Mouse (Mus musculus) hindbrain, embryonic 16.5 days (tissue): ENCODE results near the gene Tsc22d2. TPM values are rescaled to one million over a fixed set of nuclear protein-coding genes. Genes with fewer than 3 reads are reported as not detected.
A peak's percentile ranks its signal among the peaks of the same experiment; 100 is the strongest.

Experiments
- ATAC-seq: fragments of 200-750 bp; cut with Nextera tagmentation; 2 replicates; pipeline ENCODE4 v1.8.0; 2017; ENCODE audit warnings: moderate TSS enrichment, moderate library complexity
- H3K27ac ChIP-seq: fragments of 300-500 bp; sonication (generic); 2 replicates; pipeline ENCODE4 v1.5.1; 2014; ENCODE audit warnings: low read depth, mild to moderate bottlenecking, control low read depth, low read length, moderate library complexity
- H3K27me3 ChIP-seq: fragments of 300-500 bp; sonication (generic); replicated peaks from 2 replicates; pipeline ENCODE4 v1.6.1; 2014; ENCODE audit warnings: low read length; ENCODE audit not compliant: control insufficient read depth, insufficient read depth
- H3K36me3 ChIP-seq: fragments of 300-500 bp; sonication (generic); 2 replicates; pipeline ENCODE4 v1.6.1; 2014; ENCODE audit warnings: mild to moderate bottlenecking, low read length, moderate library complexity, mixed read lengths; ENCODE audit not compliant: control insufficient read depth, insufficient read depth
- H3K4me1 ChIP-seq: fragments of 300-500 bp; sonication (generic); 2 replicates; pipeline ENCODE4 v1.6.1; 2014; ENCODE audit warnings: low read depth, low read length; ENCODE audit not compliant: control insufficient read depth, insufficient read depth
- H3K4me2 ChIP-seq: fragments of 300-500 bp; sonication (generic); 2 replicates; pipeline ENCODE4 v1.6.1; 2014; ENCODE audit warnings: mild to moderate bottlenecking, low read length, control low read depth, moderate library complexity
- H3K4me3 ChIP-seq: fragments of 300-500 bp; sonication (generic); 2 replicates; pipeline ENCODE4 v1.5.1; 2014; ENCODE audit warnings: mild to moderate bottlenecking, low read length, control low read depth, moderate library complexity
- H3K9ac ChIP-seq: fragments of 300-500 bp; sonication (generic); 2 replicates; pipeline ENCODE4 v1.6.1; 2014; ENCODE audit warnings: low read depth, mild to moderate bottlenecking, control low read depth, low read length, moderate library complexity
- H3K9me3 ChIP-seq: fragments of 300-500 bp; sonication (generic); 2 replicates; pipeline ENCODE4 v1.6.1; 2014; ENCODE audit warnings: mild to moderate bottlenecking, low read length, moderate library complexity; ENCODE audit not compliant: control insufficient read depth
- WGBS: fragments of 180-500 bp; shearing (Covaris S2); extraction: QIAGEN DNeasy Blood & Tissue Kit; methylation state at CpG from one replicate; pipeline ENCODE4 v1.1.7; 2014; 5-methylcytosine and 5-hydroxymethylcytosine counted together
- polyA plus RNA-seq: library from polyadenylated mRNA; unstranded; fragments of >200 nt; fragmentation: Nextera tagmentation; extraction: Ambion mirVana; gene quantifications from 2 replicates; pipeline ENCODE4 v1.2.1, GENCODE M21; 2015

The Tsc22d2 gene
- polyA plus RNA-seq, 1 experiment from 2014 or later = 5.7 TPM

DNA sequence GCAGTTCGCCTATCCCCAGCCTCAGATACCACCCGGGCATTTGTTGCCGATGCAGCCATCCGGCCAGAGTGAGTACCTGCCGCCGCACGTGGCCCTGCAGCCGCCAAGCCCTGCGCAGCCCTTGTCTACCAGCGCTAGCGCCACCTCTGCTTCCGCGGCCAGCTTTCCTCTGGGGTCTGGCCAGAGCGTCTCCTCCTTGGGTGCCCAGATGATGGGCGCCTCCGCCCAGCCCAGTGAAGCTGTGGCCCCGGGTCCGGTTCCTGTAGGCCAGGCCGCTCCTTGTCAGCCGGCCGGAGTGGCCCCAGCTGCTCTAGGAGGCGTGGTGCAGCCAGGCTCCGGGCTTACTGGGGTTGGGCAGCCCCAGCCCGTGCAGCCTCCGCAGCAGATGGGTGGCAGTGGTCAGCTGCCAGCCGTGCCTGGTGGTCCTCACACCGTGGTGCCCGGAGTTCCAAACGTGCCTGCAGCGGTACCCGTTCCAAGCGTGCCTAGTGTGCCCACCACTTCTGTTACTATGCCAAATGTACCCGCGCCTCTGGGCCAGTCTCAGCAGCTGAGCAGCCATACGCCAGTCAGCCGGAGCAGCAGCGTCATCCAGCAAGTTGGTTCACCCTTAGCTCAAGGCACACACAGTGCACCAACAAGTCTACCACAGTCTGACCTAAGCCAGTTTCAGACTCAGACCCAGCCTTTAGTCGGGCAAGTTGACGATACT is 2.4 kb downstream of the Tsc22d2 start:
- peak overlapping the region; percentile 99 for H3K27ac ChIP-seq
- WGBS = under 1% methylated on average over 37 of the region's 39 CpGs
- H3K9ac ChIP-seq = peak overlapping the region; percentile 99
- peak; percentile 47 for ATAC-seq
- no peaks in the 10 kb centered on the region for H3K36me3 ChIP-seq
- no peaks in the 10 kb centered on the region for H3K27me3 ChIP-seq
- H3K4me2 ChIP-seq = peak overlapping the region; percentile 95
- no peaks in the 10 kb centered on the region for H3K9me3 ChIP-seq
- H3K4me3 ChIP-seq = peak overlapping the region; percentile 100
- peaks cover 8% of the 10 kb centered on the region for H3K4me1 ChIP-seq

DNA sequence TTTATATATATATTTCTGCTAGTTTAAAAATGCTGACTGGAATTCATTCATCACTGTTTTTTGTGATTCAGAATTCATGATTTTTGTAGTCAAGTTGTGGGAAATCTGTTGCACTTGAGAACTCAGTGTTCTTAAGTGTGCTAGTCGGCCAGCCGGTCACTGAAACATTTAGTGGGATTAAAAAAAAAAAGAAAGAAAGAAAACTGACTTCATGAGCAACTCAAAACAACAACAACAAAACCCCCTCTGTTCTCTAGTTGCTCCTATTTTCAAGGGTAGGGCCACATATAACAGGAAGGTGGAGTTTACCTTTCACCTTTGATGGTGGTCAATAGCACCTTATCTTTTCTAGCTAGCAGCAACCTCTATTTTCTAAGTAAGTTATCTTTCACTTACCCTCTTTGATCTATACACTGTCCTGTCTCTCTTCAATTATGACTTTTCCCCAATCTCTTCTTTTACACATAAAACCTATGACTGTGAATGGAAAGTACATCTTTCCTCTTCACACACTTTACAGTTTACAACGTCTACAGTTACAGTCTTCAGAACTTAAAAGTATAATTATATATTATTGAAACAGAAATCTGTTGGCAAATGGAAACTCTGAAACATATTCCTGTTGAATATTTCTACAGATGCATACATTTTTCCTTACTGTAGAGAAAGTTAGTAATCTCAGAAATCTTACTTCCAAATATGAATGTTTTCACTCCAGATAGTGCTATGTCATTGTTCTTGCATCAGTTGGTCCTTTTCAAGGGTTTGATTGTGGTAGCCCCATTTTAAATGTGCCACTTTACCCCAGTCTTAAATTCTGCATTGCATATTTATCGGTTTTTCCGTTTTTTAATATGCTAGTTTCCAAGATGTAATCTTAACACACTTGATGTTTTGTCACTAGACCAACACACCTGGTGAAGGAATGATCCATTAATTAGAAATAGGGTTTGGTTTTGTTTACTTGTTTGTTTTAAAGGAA is 4.5 kb downstream of the Tsc22d2 start:
- Histone ChIP-seq H3K9ac (peak overlapping the region; percentile 14; the same call in 1 of the 2 replicates), H3K4me3 (peak overlapping the region; percentile 100), H3K36me3 (no peaks in the 10 kb centered on the region), H3K4me1 (peaks cover 9% of the 10 kb centered on the region), H3K9me3 (no peaks in the 10 kb centered on the region), H3K27ac (no peak overlapping the region), H3K4me2 (peak overlapping the region; percentile 95), H3K27me3 (no peaks in the 10 kb centered on the region)
- no peak for ATAC-seq
- 31% methylated on average over 5 of the region's 5 CpGs for WGBS

DNA sequence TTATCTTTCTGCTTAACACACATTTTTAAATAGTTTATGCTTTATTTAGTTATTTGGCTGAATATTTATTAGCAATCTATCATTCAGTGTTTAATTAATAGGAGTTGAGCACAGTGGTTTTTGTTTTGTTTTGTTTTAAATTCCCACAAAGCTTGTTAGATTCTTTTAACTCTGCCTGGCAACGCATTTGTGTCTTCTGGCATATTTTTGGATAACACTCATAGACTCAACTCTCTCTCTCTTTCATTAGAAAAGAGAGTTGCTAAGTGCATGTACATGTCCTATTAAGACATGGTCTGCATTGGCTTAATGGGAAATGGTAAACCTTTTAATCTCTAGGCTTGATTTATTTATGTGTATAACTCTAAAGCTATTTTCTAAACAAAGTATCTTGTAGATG is 14.3 kb downstream of the Tsc22d2 start:
- no peak for ATAC-seq
- Histone ChIP-seq H3K9me3 (no peaks in the 10 kb centered on the region), H3K27me3 (no peaks in the 10 kb centered on the region), H3K36me3 (no peaks in the 10 kb centered on the region), H3K4me1 (no peaks in the 10 kb centered on the region), H3K9ac (no peak overlapping the region), H3K27ac (no peak overlapping the region), H3K4me3 (no peak overlapping the region), H3K4me2 (no peak overlapping the region)
- 72% methylated on average over 1 of the region's 1 CpGs for WGBS

DNA sequence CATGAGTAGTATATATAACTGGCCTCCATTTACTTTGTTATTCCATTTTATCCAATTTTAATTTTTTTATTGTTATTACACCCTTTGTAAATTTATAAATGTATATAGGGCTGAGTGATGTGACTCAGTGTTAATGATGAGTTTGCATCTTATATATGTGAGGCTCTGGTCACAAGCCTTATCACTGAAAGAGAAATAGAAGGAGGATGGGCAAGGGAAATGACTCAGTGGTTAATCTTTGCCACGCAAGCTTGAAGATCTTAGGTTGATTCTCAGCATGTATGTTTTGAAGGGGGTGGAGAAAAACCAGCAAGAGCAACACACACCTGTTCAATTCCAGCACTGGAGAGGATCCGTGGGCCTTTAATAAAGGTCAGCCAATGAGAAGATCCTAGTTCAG is 19.9 kb downstream of the Tsc22d2 start:
- no peak overlapping the region for H3K27ac ChIP-seq
- H3K27me3 ChIP-seq = no peaks in the 10 kb centered on the region
- WGBS = 93% methylated on average over 2 of the region's 2 CpGs
- no peak overlapping the region for H3K4me3 ChIP-seq
- no peak overlapping the region for H3K9ac ChIP-seq
- H3K9me3 ChIP-seq = no peaks in the 10 kb centered on the region
- H3K4me1 ChIP-seq = no peaks in the 10 kb centered on the region
- H3K36me3 ChIP-seq = no peaks in the 10 kb centered on the region
- no peak overlapping the region for H3K4me2 ChIP-seq
- ATAC-seq = no peak

DNA sequence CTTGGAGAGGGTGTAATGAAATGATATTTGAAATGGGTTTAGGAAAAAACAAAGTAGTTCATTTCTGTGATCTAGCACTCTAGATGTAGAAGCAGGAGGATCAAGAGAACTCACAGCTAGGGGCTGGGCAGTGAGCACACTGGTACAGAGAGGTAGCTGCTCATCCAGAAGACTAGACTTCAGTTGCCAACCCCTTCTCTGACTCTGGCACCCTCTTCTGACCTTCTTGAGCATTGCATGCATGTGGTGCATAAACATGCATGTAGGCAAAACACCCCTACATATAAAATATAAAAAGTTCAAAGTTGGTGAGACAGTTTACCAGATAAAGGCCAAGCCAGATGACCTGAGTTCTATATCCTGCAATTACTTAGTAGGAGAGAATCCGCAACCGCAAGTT is 33.7 kb downstream of the Tsc22d2 start:
- Histone ChIP-seq H3K27me3 (no peaks in the 10 kb centered on the region), H3K36me3 (no peaks in the 10 kb centered on the region), H3K4me3 (no peak overlapping the region), H3K27ac (no peak overlapping the region), H3K4me1 (no peaks in the 10 kb centered on the region), H3K9me3 (no peaks in the 10 kb centered on the region), H3K9ac (no peak overlapping the region), H3K4me2 (no peak overlapping the region)
- 96% methylated on average over 2 of the region's 2 CpGs for WGBS
- no peak for ATAC-seq

DNA sequence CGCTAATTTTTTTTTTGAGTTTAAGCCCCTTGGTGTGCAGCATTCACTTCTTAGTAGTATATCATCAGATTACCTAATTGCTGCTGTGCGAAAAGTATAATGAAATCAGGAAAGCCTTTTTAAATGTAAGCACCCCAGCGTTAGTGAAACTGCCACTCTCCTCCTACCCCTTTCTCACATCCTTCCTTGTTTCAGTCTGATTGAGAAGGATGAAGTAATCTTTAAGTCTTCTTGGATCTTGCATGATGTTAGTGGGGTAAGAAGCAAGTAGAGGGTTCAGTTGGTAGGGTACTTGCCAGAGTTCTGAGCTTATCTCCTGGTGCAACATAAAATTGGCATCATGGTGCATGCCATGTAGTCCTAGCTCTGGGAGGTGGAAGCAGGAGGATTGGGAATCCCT is 35.0 kb downstream of the Tsc22d2 start:
- 95% methylated on average over 3 of the region's 3 CpGs for WGBS
- ATAC-seq = no peak
- H3K27me3 ChIP-seq = no peaks in the 10 kb centered on the region

DNA sequence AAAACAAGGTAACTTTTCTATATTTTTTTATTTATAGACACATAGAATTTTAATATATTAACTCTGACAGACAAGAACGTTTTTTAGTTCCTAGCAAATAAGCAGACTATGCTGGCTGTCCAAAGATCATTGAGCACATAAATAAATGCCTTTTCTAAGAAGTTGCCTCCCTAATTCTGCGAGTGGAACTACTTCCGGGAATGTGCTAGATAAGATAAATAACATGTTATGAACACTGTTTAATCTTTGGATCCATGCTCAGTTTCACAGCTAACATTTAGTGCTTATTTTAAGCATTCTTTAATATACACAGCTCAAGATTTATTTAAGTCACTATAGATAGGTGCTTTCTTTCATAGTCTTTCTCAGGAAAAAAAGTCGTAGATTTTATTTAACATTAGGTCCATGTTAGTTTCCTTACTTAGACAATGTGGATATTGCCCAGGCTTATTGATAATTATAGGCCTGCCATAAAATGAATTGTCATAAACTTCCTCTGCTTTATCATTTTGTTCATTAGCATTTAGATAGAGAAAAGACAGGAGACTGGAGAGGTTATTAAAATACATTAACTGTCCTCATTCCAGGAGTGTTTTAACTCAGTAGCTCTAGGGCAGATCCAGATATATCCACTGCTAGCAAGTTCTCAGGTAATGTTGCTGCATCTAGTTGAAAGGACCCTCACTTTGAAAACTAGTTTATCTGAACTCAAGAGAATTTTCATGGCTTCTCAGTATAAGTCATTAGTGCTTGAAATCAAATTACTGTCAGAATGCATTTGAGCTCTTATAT is 40.1 kb downstream of the Tsc22d2 start:
- ATAC-seq = no peak
- Histone ChIP-seq H3K4me3 (no peak overlapping the region), H3K4me1 (no peaks in the 10 kb centered on the region), H3K27ac (no peak overlapping the region), H3K9ac (no peak overlapping the region), H3K36me3 (no peaks in the 10 kb centered on the region), H3K27me3 (no peaks in the 10 kb centered on the region), H3K4me2 (no peak overlapping the region), H3K9me3 (no peaks in the 10 kb centered on the region)
- WGBS = 82% methylated on average over 4 of the region's 4 CpGs

More for the DNA sequence above, 35.0 kb downstream of the Tsc22d2 start:
- Histone ChIP-seq H3K4me2 (no peak overlapping the region), H3K36me3 (no peaks in the 10 kb centered on the region), H3K27ac (no peak overlapping the region), H3K9ac (no peak overlapping the region), H3K4me1 (no peaks in the 10 kb centered on the region), H3K4me3 (no peak overlapping the region), H3K9me3 (no peaks in the 10 kb centered on the region)

DNA sequence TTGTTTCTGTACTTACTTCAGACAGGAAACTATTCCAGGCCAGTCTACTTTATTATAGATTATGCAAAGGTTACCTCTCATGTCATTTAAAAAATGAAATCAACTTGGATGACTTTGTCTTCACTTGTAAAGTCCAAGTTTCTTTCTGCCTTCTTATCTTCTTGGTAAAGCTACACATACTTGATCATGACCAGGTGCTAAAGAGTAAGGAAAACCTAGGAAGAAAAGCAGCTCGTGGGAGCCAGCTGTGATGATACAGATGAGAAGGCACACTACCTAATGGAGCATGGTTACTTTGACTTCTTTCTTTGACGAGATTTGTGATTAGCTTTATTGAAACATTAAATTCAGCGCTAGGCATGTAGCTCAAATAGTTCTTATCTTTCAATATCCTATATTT is 40.7 kb downstream of the Tsc22d2 start:
- 65% methylated on average over 3 of the region's 3 CpGs for WGBS

More for the DNA sequence above, 40.7 kb downstream of the Tsc22d2 start:
- Histone ChIP-seq H3K27me3 (no peaks in the 10 kb centered on the region), H3K4me1 (no peaks in the 10 kb centered on the region), H3K4me2 (no peak overlapping the region), H3K9ac (no peak overlapping the region), H3K4me3 (no peak overlapping the region), H3K9me3 (no peaks in the 10 kb centered on the region), H3K27ac (no peak overlapping the region), H3K36me3 (peaks cover 4% of the 10 kb centered on the region; the same call in 1 of the 2 replicates)
- no peak for ATAC-seq
